ENCODE assay signal across 8 mouse cellular contexts in genomic region chr11:24049226-24050031, GRCm38 (mm10). TPM values are rescaled to one million over a fixed set of nuclear protein-coding genes. Genes with fewer than 3 reads are reported as not detected.
DNase-seq lines count a peak whose midpoint lies in the region; ATAC-seq and TF ChIP-seq lines count a peak whose summit lies in the region.

No protein-coding gene starts in this region.

- peak overlapping the region; percentile 79 for H3K4me3 ChIP-seq in cortical plate, adult 2 months (ENCODE audit: insufficient read depth, low read length)
- peak overlapping the region; percentile 47 for H3K4me3 ChIP-seq in intestine, embryonic 14.5 days (ENCODE audit: low read depth, low read length)

- peak overlapping the region; percentile 55 for H3K9ac ChIP-seq in intestine, embryonic 14.5 days (ENCODE audit: low read length)

- peak; percentile 49 for DNase-seq in adipocyte (ENCODE audit: low spot score)
- DNase-seq in gastrocnemius, postnatal 10 days, result peak; percentile 81
- DNase-seq in intestine, embryonic 14.5 days (ENCODE audit: low spot score), result peak; percentile 97
- peak; percentile 83 to 85 for DNase-seq in left cerebral cortex, postnatal 14 days (ENCODE audit: low spot score in 2 of 2)
- DNase-seq in mesoderm, embryonic 11.5 days (ENCODE audit: low read depth, low spot score), result peak; percentile 82
- DNase-seq in right cerebral cortex, postnatal 36 days (ENCODE audit: low spot score in 2 of 2), result peak; percentile 62 to 79
- peak; percentile 50 for DNase-seq in yolk sac, embryonic 10.5 days (ENCODE audit: low spot score)

- WGBS in intestine, embryonic 14.5 days, result 4% methylated on average over 28 of the region's 28 CpGs

- no peaks in the 10 kb centered on the region for H3K4me1 ChIP-seq in cortical plate, adult 2 months (ENCODE audit: control insufficient read depth, insufficient read depth, low read length)
- H3K4me1 ChIP-seq in intestine, embryonic 14.5 days (replicated peaks; ENCODE audit: control insufficient read depth, insufficient read depth, low read length), result 0 out of 2 replicates have a peak, but pooled peaks cover 3% of the 10 kb centered on the region

- TF ChIP-seq CTCF in cortical plate, adult 2 months (IDR thresholded peaks at IDR 0.05; ENCODE audit: extremely low read depth, insufficient read depth, low read length), result peak; percentile 90

- no peaks in the 10 kb centered on the region for H3K27me3 ChIP-seq in intestine, embryonic 14.5 days (replicated peaks; ENCODE audit: control insufficient read depth, insufficient read depth, low read length)

- peak overlapping the region; percentile 55 for H3K4me2 ChIP-seq in intestine, embryonic 14.5 days (ENCODE audit: low read length)

- no peaks in the 10 kb centered on the region for H3K36me3 ChIP-seq in intestine, embryonic 14.5 days (ENCODE audit: control insufficient read depth, insufficient read depth, low read length)

- no peak for TF ChIP-seq POLR2A in cortical plate, adult 2 months (IDR thresholded peaks at IDR 0.05; ENCODE audit: extremely low read depth, insufficient read depth, low read length)

- peak; percentile 92 for ATAC-seq in intestine, embryonic 14.5 days (replicated peaks; ENCODE audit: low FRiP score, low TSS enrichment, low read depth)

- H3K9me3 ChIP-seq in intestine, embryonic 14.5 days (ENCODE audit: control insufficient read depth, low read length), result no peaks in the 10 kb centered on the region

- H3K27ac ChIP-seq in cortical plate, adult 2 months (ENCODE audit: insufficient read depth, low read length), result no peak overlapping the region
- no peak overlapping the region for H3K27ac ChIP-seq in intestine, embryonic 14.5 days (ENCODE audit: low read depth)

- intact Hi-C loops in left cerebral cortex, postnatal 14 days (cut with DNase I), result loop anchor here (10.0 kb wide), 1 partner anchor 1255 kb away; no protein-coding TSS in a partner anchor

RNA-seq across cellular contexts. Expression of gene A830031A19Rik, which starts 25.4 kb away (rescaled TPM):
- polyA plus RNA-seq in cortical plate, adult 2 months (2012; rRNA removed), result 1.2 and 1.6 TPM in 2 replicates
- total RNA-seq in gastrocnemius, postnatal 10 days (2021), result not detected
- polyA plus RNA-seq in intestine, embryonic 14.5 days (2014; fragmentation: Nextera tagmentation; extraction: Ambion mirVana), result not detected in 2 replicates
- total RNA-seq in left cerebral cortex, postnatal 14 days (2021), result 1 to 10 TPM in 1 of 2 experiments, under 1 TPM in 1; 0.66 to 1.1 TPM

RNA-seq across cellular contexts. Expression of gene Bcl11a, which starts 28.4 kb away (rescaled TPM):
- 62.8 and 64.1 TPM in 2 replicates for polyA plus RNA-seq in cortical plate, adult 2 months (2012; rRNA removed)
- total RNA-seq in gastrocnemius, postnatal 10 days (2021), result under 1 TPM; 0.54 to 0.97 TPM
- 29.1 and 29.6 TPM in 2 replicates for polyA plus RNA-seq in intestine, embryonic 14.5 days (2014; fragmentation: Nextera tagmentation; extraction: Ambion mirVana)
- total RNA-seq in left cerebral cortex, postnatal 14 days (2021), result 100 to 1,000 TPM; 114 to 125 TPM

Comparison
In these comparisons a context has a peak if more than half of its experiments do, and no peak if none do; other contexts are left out.
1. RNA of gene Bcl11a, which starts 28.4 kb away (total RNA-seq): 114 to 125 TPM in left cerebral cortex, postnatal 14 days; 0.54 to 0.97 TPM in gastrocnemius, postnatal 10 days; every median in the first group is over 10 times any median in the second.
2. Peak in every context shown above with its lines, with median percentiles within 50 percentile points of each other: DNase-seq.